Mouse (Mus musculus) G1E (cell line): ENCODE measurements around the gene Nup107.

ENCODE experiments used
- CTCF ChIP-seq: IDR thresholded peaks from 2 replicates; pipeline ENCODE4 v1.5.1; 2012; ENCODE audit warnings: low read depth, low read length, inconsistent platforms, mixed read lengths
- GATA1 ChIP-seq: IDR thresholded peaks from 2 replicates; pipeline ENCODE4 v1.6.1; 2012; ENCODE audit warnings: borderline replicate concordance, low read length, inconsistent platforms, mixed read lengths
- GATA2 ChIP-seq: IDR thresholded peaks from 2 replicates; pipeline ENCODE4 v1.6.1; 2012; ENCODE audit warnings: low read depth, low read length, inconsistent platforms, borderline replicate concordance
- POLR2AphosphoS5 ChIP-seq: IDR thresholded peaks from 2 replicates; pipeline ENCODE4 v1.6.1; 2012; ENCODE audit warnings: low read depth, low read length, inconsistent platforms; ENCODE audit not compliant: insufficient replicate concordance
- TAL1 ChIP-seq: conservative IDR thresholded peaks from 2 replicates; pipeline ENCODE4 v1.6.1; 2012; ENCODE audit warnings: low read depth, low read length, inconsistent platforms, mixed read lengths

GRCm38 (mm10) chr10:117718161-117719119 is 74.1 kb downstream of the Nup107 start:
- no peak for TF ChIP-seq CTCF
- TF ChIP-seq TAL1 = no peak
- no peak for TF ChIP-seq GATA1
- TF ChIP-seq GATA2 = no peak
- TF ChIP-seq POLR2AphosphoS5 = no peak
